Mouse (Mus musculus) MEL (cell line): ENCODE results near the gene Agbl5. TPM values are rescaled to one million over a fixed set of nuclear protein-coding genes. Genes with fewer than 3 reads are reported as not detected.
A peak's percentile ranks its signal among the peaks of the same experiment; 100 is the strongest.

Experiments used
- DNase-seq: peaks from one replicate; pipeline ENCODE4 v3.0.0; 2011; ENCODE audit warnings: low read depth, low spot score
- H3K27ac ChIP-seq: 2 replicates; pipeline ENCODE4 v1.5.1; 2012; ENCODE audit warnings: low read depth, mild to moderate bottlenecking, control low read depth, low read length, moderate library complexity; ENCODE audit not compliant: control insufficient read depth
- H3K27me3 ChIP-seq, 2 experiments: fragments of 150-350 bp in 1 of 2; sonication (generic) in 1 of 2; 2 replicates each; pipeline ENCODE4 v1.6.1; 2012; ENCODE audit warnings: low read length in 2 of 2, mild to moderate bottlenecking in 2 of 2, improper control_type of control experiment in 1 of 2, moderate library complexity in 1 of 2; ENCODE audit not compliant: insufficient read depth in 2 of 2, control insufficient read depth in 1 of 2
- H3K36me3 ChIP-seq, 2 experiments: 2 replicates each; pipeline ENCODE4 v1.6.1; 2012 to 2014; ENCODE audit warnings: low read length in 2 of 2, improper control_type of control experiment in 1 of 2, inconsistent platforms in 1 of 2, mild to moderate bottlenecking in 1 of 2; ENCODE audit not compliant: insufficient read depth in 2 of 2, control insufficient read depth in 1 of 2
- H3K4me1 ChIP-seq, 2 experiments: fragments of 150-350 bp in 1 of 2; sonication (generic) in 1 of 2; 2 replicates each; pipeline ENCODE4 v1.6.1; 2012; ENCODE audit warnings: low read length in 2 of 2, improper control_type of control experiment in 1 of 2, mild to moderate bottlenecking in 1 of 2; ENCODE audit not compliant: insufficient read depth in 2 of 2, control insufficient read depth in 1 of 2
- H3K4me3 ChIP-seq, 2 experiments: fragments of 150-350 bp in 1 of 2; sonication (generic) in 1 of 2; 2 replicates each; pipeline ENCODE4 v1.5.1; 2012; ENCODE audit warnings: low read depth in 2 of 2, low read length in 2 of 2, mild to moderate bottlenecking in 2 of 2, moderate library complexity in 2 of 2, control low read depth in 1 of 2, improper control_type of control experiment in 1 of 2; ENCODE audit not compliant: control insufficient read depth in 1 of 2, insufficient read depth in 1 of 2
- H3K79me2 ChIP-seq: 2 replicates; pipeline ENCODE4 v1.6.1; 2012; ENCODE audit warnings: mild to moderate bottlenecking, low read length, moderate library complexity; ENCODE audit not compliant: control insufficient read depth, poor library complexity, insufficient read depth
- H3K9ac ChIP-seq: 2 replicates; pipeline ENCODE4 v1.6.1; 2012; ENCODE audit warnings: low read depth, mild to moderate bottlenecking, control low read depth, low read length, moderate library complexity; ENCODE audit not compliant: control insufficient read depth, poor library complexity, severe bottlenecking
- H3K9me3 ChIP-seq: fragments of 150-350 bp; sonication (generic); replicated peaks from 2 replicates; pipeline ENCODE4 v1.6.1; 2012; ENCODE audit warnings: mild to moderate bottlenecking, low read length, improper control_type of control experiment, moderate library complexity; ENCODE audit not compliant: insufficient read depth
- CHD2 ChIP-seq: IDR thresholded peaks from 2 replicates; pipeline ENCODE4 v1.6.1; 2011; ENCODE audit warnings: low read length, improper control_type of control experiment
- CTCF ChIP-seq, 3 experiments: IDR thresholded peaks in 2 of 3; conservative IDR thresholded peaks in 1 of 3; 2 replicates each; pipeline ENCODE4 v1.5.1; 2011 to 2012; ENCODE audit warnings: low read length in 3 of 3, low read depth in 2 of 3, mild to moderate bottlenecking in 2 of 3, improper control_type of control experiment in 1 of 3, inconsistent platforms in 1 of 3, mixed read lengths in 1 of 3, moderate library complexity in 1 of 3; ENCODE audit not compliant: control insufficient read depth in 1 of 3, insufficient read depth in 1 of 3, poor library complexity in 1 of 3, severe bottlenecking in 1 of 3
- HCFC1 ChIP-seq: IDR thresholded peaks from 2 replicates; pipeline ENCODE4 v1.6.1; 2012; ENCODE audit warnings: low read depth, mild to moderate bottlenecking, inconsistent platforms, low read length, improper control_type of control experiment, moderate library complexity
- MAFK ChIP-seq: IDR thresholded peaks from 2 replicates; pipeline ENCODE4 v1.6.1; 2011; ENCODE audit warnings: low read depth, mild to moderate bottlenecking, low read length, improper control_type of control experiment, borderline replicate concordance
- MAX ChIP-seq: IDR thresholded peaks from 2 replicates; pipeline ENCODE4 v1.6.1; 2011; ENCODE audit warnings: low read length, improper control_type of control experiment
- MYB ChIP-seq: IDR thresholded peaks from 2 replicates; pipeline ENCODE4 v1.6.1; 2011; ENCODE audit warnings: mild to moderate bottlenecking, low read depth, low read length, improper control_type of control experiment
- RAD21 ChIP-seq: IDR thresholded peaks from 2 replicates; pipeline ENCODE4 v1.6.1; 2011; ENCODE audit warnings: mild to moderate bottlenecking, low read depth, low read length, improper control_type of control experiment
- RCOR1 ChIP-seq: IDR thresholded peaks from 2 replicates; pipeline ENCODE4 v1.6.1; 2012; ENCODE audit warnings: low read depth, mild to moderate bottlenecking, inconsistent platforms, low read length, improper control_type of control experiment
- SMC3 ChIP-seq: IDR thresholded peaks from 2 replicates; pipeline ENCODE4 v1.6.1; 2011; ENCODE audit warnings: low read depth, low read length, improper control_type of control experiment
- TBP ChIP-seq: IDR thresholded peaks from 2 replicates; pipeline ENCODE4 v1.8.0; 2011; ENCODE audit warnings: low read depth, low read length, improper control_type of control experiment
- ZC3H11A ChIP-seq: IDR thresholded peaks from 2 replicates; pipeline ENCODE4 v1.6.1; 2012; ENCODE audit warnings: low read depth, mild to moderate bottlenecking, inconsistent platforms, low read length, improper control_type of control experiment
- polyA plus RNA-seq, 2 experiments: library from polyadenylated mRNA; stranded (reverse) in 1 of 2; unstranded in 1 of 2; fragments of >175 nt in 1 of 2; fragments of >200 nt in 1 of 2; gene quantifications; 2 replicates each; pipeline versions ENCODE4 v1.2.1 to v1.2.4; 2012; ENCODE audit warnings: low replicate concordance in 2 of 2, low read depth in 1 of 2; ENCODE audit not compliant: insufficient read length in 2 of 2, insufficient read depth in 1 of 2, missing spikeins in 1 of 2
- total RNA-seq: library from RNA; depleted of rRNA; stranded (reverse); fragments of 300-350 nt; gene quantifications from 2 replicates; pipeline ENCODE4 v1.2.3, GENCODE M21; 2012

The Agbl5 gene
- total and polyA plus RNA-seq, 3 experiments, result 10.6 to 45.0 TPM; not detected in 1

- Histone ChIP-seq H3K27ac (no peak overlapping the region), H3K79me2 (no peaks in the 10 kb centered on the region), H3K4me3 (no peak overlapping the region), H3K9ac (no peak overlapping the region), H3K4me1 (no peaks in the 10 kb centered on the region), H3K36me3 (no peaks in the 10 kb centered on the region), H3K9me3 (no peaks in the 10 kb centered on the region), H3K27me3 (no peaks in the 10 kb centered on the region; a peak in 1 of 4 replicates)
- TF ChIP-seq SMC3, result peak; percentile 39
- TF ChIP-seq HCFC1, result no peak
- TF ChIP-seq ZC3H11A, result peak; percentile 28; the same call in 1 of the 2 replicates
- TF ChIP-seq RCOR1, result no peak
- no peak for TF ChIP-seq MAX
- TF ChIP-seq RAD21, result peak; percentile 31
- peak in 1 of 3 experiments; percentile 34; a peak in 2 of 6 replicates for TF ChIP-seq CTCF (IDR thresholded peaks at IDR 0.05 in 2 of 3, conservative IDR thresholded peaks at IDR 0.05 in 1 of 3; ENCODE audit: control insufficient read depth in 1 of 3, insufficient read depth in 1 of 3, low read depth in 2 of 3, low read length in 3 of 3, poor library complexity in 1 of 3, severe bottlenecking in 1 of 3)
- TF ChIP-seq TBP, result 0 out of 2 replicates have a peak, but pooled peaks have one; percentile 26
- DNase-seq, result peak; percentile 34
Measured at GRCm38 (mm10) chr5:30934725-30935461, 46.4 kb downstream of the Agbl5 start.

GRCm38 (mm10) chr5:30943004-30943403 lies 54.5 kb downstream of the Agbl5 start:
- H3K79me2 ChIP-seq, result no peaks in the 10 kb centered on the region
- no peaks in the 10 kb centered on the region for H3K4me1 ChIP-seq
- no peak overlapping the region for H3K4me3 ChIP-seq
- DNase-seq, result peak; percentile 64
- H3K9me3 ChIP-seq, result no peaks in the 10 kb centered on the region
- TF ChIP-seq CHD2 (no peak), CTCF (IDR thresholded peaks at IDR 0.05 in 2 of 3, conservative IDR thresholded peaks at IDR 0.05 in 1 of 3; ENCODE audit: control insufficient read depth in 1 of 3, insufficient read depth in 1 of 3, low read depth in 2 of 3, low read length in 3 of 3, poor library complexity in 1 of 3, severe bottlenecking in 1 of 3) (peak; percentile 61 to 78 (median 65)), RAD21 (peak; percentile 70), MYB (no peak), ZC3H11A (peak; percentile 60; the same call in 1 of the 2 replicates), SMC3 (peak; percentile 90)
- H3K9ac ChIP-seq, result no peak overlapping the region
- no peaks in the 10 kb centered on the region; a peak in 1 of 4 replicates for H3K27me3 ChIP-seq
- no peak overlapping the region for H3K27ac ChIP-seq
- H3K36me3 ChIP-seq, result no peaks in the 10 kb centered on the region

GRCm38 (mm10) chr5:30944344-30944743 lies 55.9 kb downstream of the Agbl5 start:
- Histone ChIP-seq H3K27ac (no peak overlapping the region), H3K36me3 (peaks cover 0 to 4% of the 10 kb centered on the region in 2 experiments; a peak in 2 of 4 replicates), H3K9ac (no peak overlapping the region), H3K4me1 (peaks cover 0 to 6% of the 10 kb centered on the region in 2 experiments; a peak in 3 of 4 replicates), H3K27me3 (no peaks in the 10 kb centered on the region; a peak in 1 of 4 replicates), H3K4me3 (no peak overlapping the region), H3K79me2 (no peaks in the 10 kb centered on the region), H3K9me3 (no peaks in the 10 kb centered on the region)
- no peak for TF ChIP-seq MAFK
- no peak for DNase-seq
